Mouse (Mus musculus) thymus, postnatal 10 days (tissue): ENCODE results near the gene E430018J23Rik.
"Not testable (repeated sequence)": the region's sequence is repeated elsewhere in the genome, so short reads cannot be mapped to it uniquely, and the experiment has no call there.

Experiments used
- DNase-seq, 2 experiments: peaks; one replicate each; pipeline ENCODE4 v3.0.0; 2021; ENCODE audit warnings: low spot score in 2 of 2

Gene E430018J23Rik

DNA sequence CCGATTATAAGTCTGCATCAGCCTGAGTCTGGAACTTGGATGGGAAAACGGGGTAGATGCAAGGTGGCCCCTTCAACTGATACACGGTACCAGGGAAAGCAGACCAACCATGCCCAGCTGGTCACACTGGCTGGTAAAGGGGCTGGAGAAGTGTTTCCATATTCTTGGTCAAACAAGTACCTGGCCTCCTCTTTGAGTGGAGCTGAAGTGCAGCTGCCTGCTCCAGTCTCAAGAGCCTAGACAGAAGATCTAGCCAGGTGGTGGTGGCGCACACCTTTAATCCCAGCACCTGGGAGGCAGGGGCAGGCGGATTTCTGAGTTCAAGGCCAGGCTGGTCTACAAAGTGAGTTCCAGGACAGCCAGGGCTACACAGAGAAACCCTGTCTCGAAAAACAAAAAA, 51.6 kb downstream of the E430018J23Rik start:
- not testable (repeated sequence) for DNase-seq

DNA sequence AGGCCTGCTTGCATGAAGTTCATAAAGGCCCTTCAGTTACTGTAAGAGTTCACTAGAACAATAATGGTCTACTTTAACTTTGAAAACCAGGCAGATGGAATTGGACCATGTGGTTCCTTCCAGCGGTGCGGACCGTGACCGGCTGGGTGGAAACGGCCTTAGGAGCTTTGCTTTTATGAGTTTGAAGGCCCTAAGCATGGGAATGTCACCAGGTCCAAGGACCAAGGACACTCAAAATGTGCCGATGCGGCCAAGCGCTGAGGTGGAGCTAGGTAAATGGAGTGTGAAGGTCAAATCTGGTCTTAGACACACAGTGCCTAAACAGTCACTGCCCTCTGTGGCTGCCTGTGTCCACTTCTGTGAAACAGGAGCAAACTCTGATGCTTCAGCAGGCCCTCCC, 52.1 kb downstream of the E430018J23Rik start:
- no peak for DNase-seq
